Mouse (Mus musculus) gastrocnemius, postnatal 10 days (tissue): Measurements from ENCODE around the gene Cd68. TPM values are rescaled to one million over a fixed set of nuclear protein-coding genes. Genes with fewer than 3 reads are reported as not detected.

Experiments used
- DNase-seq: peaks from one replicate; pipeline ENCODE4 v3.0.0; 2021; ENCODE audit warnings: mixed read lengths
- total RNA-seq, 2 experiments: library from RNA; stranded (reverse); gene quantifications; 2 replicates each; pipeline ENCODE4 v1.2.3; 2021

Cd68 gene
- total RNA-seq, 2 experiments from 2014 or later = 6.1 to 14.1 TPM

GRCm38 (mm10) chr11:69695046-69695360 lies 29.1 kb upstream of the Cd68 start:
- no peak for DNase-seq

- no peak for DNase-seq
Observed at GRCm38 (mm10) chr11:69693421-69693965, 27.5 kb upstream of the Cd68 start.

- DNase-seq = no peak
Observed at GRCm38 (mm10) chr11:69692863-69693262, 26.9 kb upstream of the Cd68 start.

GRCm38 (mm10) chr11:69692196-69692811 lies 26.4 kb upstream of the Cd68 start:
- no peak for DNase-seq

GRCm38 (mm10) chr11:69689891-69690290 lies 23.9 kb upstream of the Cd68 start:
- no peak for DNase-seq

- DNase-seq = no peak
Observed at GRCm38 (mm10) chr11:69687061-69687460, 21.1 kb upstream of the Cd68 start.

GRCm38 (mm10) chr11:69686377-69686776 lies 20.4 kb upstream of the Cd68 start:
- DNase-seq = peak; percentile 92

GRCm38 (mm10) chr11:69685526-69686148 lies 19.7 kb upstream of the Cd68 start, which contains the start of gene Tnfsf13:
Gene Tnfsf13, minus strand, starts transcription at chr11:69685784.
- DNase-seq = peak; percentile 71

- DNase-seq = no peak
Observed at GRCm38 (mm10) chr11:69684936-69685335, 19.0 kb upstream of the Cd68 start.

- peak; percentile 29 for DNase-seq
Observed at GRCm38 (mm10) chr11:69684128-69684745, 18.3 kb upstream of the Cd68 start.

GRCm38 (mm10) chr11:69683576-69683975 lies 17.6 kb upstream of the Cd68 start:
- no peak for DNase-seq

GRCm38 (mm10) chr11:69682840-69683533 lies 17.0 kb upstream of the Cd68 start:
- DNase-seq = peak; percentile 88

GRCm38 (mm10) chr11:69682209-69682839 lies 16.4 kb upstream of the Cd68 start:
- no peak for DNase-seq

GRCm38 (mm10) chr11:69681314-69682208 lies 15.6 kb upstream of the Cd68 start, which contains the start of gene Senp3:
Gene Senp3, minus strand, starts transcription at chr11:69682084.
- DNase-seq = peak; percentile 97

GRCm38 (mm10) chr11:69680136-69680855 lies 14.3 kb upstream of the Cd68 start:
- no peak for DNase-seq

GRCm38 (mm10) chr11:69679144-69679543 lies 13.2 kb upstream of the Cd68 start:
- no peak for DNase-seq

- DNase-seq = peak; percentile 97
Observed at GRCm38 (mm10) chr11:69672211-69672706, 6.3 kb upstream of the Cd68 start, which contains the start of gene Eif4a1. Gene Eif4a1, minus strand, starts transcription at chr11:69672423.

GRCm38 (mm10) chr11:69671726-69672124 lies 5.8 kb upstream of the Cd68 start:
- DNase-seq = no peak

- peak; percentile 97 for DNase-seq
Observed at GRCm38 (mm10) chr11:69670786-69671725, 5.1 kb upstream of the Cd68 start.
